In the genomic region with DNA sequence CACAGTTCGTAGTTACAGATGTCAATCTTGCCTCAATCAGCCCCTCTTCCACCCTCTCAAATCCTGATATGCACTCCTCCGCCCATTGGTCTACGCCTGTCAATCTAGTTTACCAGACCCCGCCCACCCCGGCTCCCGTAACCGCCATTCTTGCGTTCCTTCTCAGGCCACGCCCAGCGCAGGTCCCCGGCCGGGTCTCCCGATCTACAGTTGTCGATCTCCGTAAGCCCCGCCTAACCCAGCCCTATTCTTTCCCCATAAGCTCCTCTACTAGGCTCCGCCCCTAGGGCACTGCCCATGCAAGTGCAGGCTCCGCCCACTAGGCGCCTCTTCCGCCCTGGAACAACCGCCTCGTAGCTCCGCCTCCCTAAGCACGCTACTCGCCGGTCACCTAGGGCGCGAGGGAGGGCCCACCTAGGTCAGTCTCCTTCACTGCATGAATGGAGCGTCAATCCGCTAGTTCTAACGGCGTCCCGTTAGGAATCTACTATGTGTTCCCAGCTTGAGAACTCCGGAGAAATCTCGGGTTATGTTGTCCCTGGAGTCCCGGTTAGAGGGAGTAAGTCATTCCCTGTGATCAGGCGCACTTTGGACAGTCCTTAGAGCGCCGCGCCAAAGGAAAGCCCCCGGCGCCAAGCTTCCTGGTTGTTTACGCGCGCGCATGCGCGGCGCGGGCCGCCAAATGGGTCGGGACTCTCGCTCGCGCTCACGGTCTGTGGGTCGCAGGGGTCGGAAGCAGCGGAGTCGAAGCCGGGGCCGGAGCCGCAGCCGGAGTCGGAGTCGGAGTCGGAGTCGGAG, we compare ENCODE assay signal across 8 mouse cellular contexts. TPM values are rescaled to one million over a fixed set of nuclear protein-coding genes. Genes with fewer than 3 reads are reported as not detected.
DNase-seq lines count a peak whose midpoint lies in the region; ATAC-seq lines count a peak whose summit lies in the region.

A gene (plus strand): TSS at position 554 of the 798 bp plus-strand sequence.

- H3K4me3 ChIP-seq in hindbrain, embryonic 16.5 days (ENCODE audit: low read length), result peak within 1 kb of the TSS; percentile 94
- peak within 1 kb of the TSS; percentile 75 for H3K4me3 ChIP-seq in macrophage (ENCODE audit: inconsistent target)

- WGBS in hindbrain, embryonic 16.5 days, result under 1% methylated on average over 64 of the region's 68 CpGs
- WGBS in macrophage (ENCODE audit: missing documents), result under 1% methylated on average over 57 of the region's 68 CpGs

- no peaks in the 10 kb centered on the region for H3K9me3 ChIP-seq in hindbrain, embryonic 16.5 days (ENCODE audit: control insufficient read depth, low read length)

- peak; percentile 100 for DNase-seq in WW6 (ENCODE audit: low read depth, low spot score)
- peak; percentile 93 to 99 for DNase-seq in cerebellum, postnatal 4 days (ENCODE audit: low spot score in 2 of 2)
- peak; percentile 100 for DNase-seq in gastrocnemius, adult 18-20 months (ENCODE audit: low spot score)
- DNase-seq in left cerebral cortex, adult 18-20 months (ENCODE audit: low spot score in 2 of 2), result peak; percentile 97 to 98
- peak; percentile 100 for DNase-seq in right cerebral cortex, adult 18-20 months
- DNase-seq in urinary bladder, postnatal 10 days (ENCODE audit: low spot score), result peak; percentile 97

- H3K9ac ChIP-seq in hindbrain, embryonic 16.5 days (ENCODE audit: low read depth, low read length), result peak within 1 kb of the TSS; percentile 89

- peak within 1 kb of the TSS; percentile 93 for H3K27ac ChIP-seq in hindbrain, embryonic 16.5 days (ENCODE audit: low read depth, low read length)
- H3K27ac ChIP-seq in macrophage, result peak within 1 kb of the TSS; percentile 93

- peak within 1 kb of the TSS; percentile 90 for H3K4me2 ChIP-seq in hindbrain, embryonic 16.5 days (ENCODE audit: low read length)

- H3K36me3 ChIP-seq in hindbrain, embryonic 16.5 days (ENCODE audit: control insufficient read depth, insufficient read depth, low read length), result peaks cover 54% of the 10 kb centered on the region
- peaks cover 44% of the 10 kb centered on the region for H3K36me3 ChIP-seq in macrophage (ENCODE audit: inconsistent target)

- H3K27me3 ChIP-seq in hindbrain, embryonic 16.5 days (replicated peaks; ENCODE audit: control insufficient read depth, insufficient read depth, low read length), result no peaks in the 10 kb centered on the region

- ATAC-seq in hindbrain, embryonic 16.5 days, result peak; percentile 95

- peaks cover 22% of the 10 kb centered on the region for H3K4me1 ChIP-seq in hindbrain, embryonic 16.5 days (ENCODE audit: control insufficient read depth, insufficient read depth, low read depth, low read length)

- H3K79me2 ChIP-seq in macrophage (ENCODE audit: inconsistent target), result peaks cover 27% of the 10 kb centered on the region

RNA-seq across cellular contexts. Expression of the gene that starts here (rescaled TPM):
- total RNA-seq in gastrocnemius, adult 18-20 months (2021), result 10 to 100 TPM; 10.1 to 10.9 TPM
- 26.3 and 30.6 TPM in 2 replicates for polyA plus RNA-seq in hindbrain, embryonic 16.5 days (2015; fragmentation: Nextera tagmentation; extraction: Ambion mirVana)
- 10 to 100 TPM; 30.5 to 34.6 TPM for total RNA-seq in left cerebral cortex, adult 18-20 months (2021)
- 10 to 100 TPM in 25 of 26 experiments, 1 to 10 TPM in 1; 9.3 to 34.2 (median 20.3) TPM for total RNA-seq in macrophage (2018; cell fraction: chromatin; rRNA removed)
- total RNA-seq in macrophage (2018; cell fraction: cytosol; rRNA removed), result 10 to 100 TPM; 10.7 to 19.0 (median 16.9) TPM
- 10 to 100 TPM; 10.9 to 30.3 (median 17.6) TPM for total RNA-seq in macrophage (2018; cell fraction: nucleus; rRNA removed)
- polyA plus RNA-seq in macrophage (2018), result 14.4 to 21.3 TPM (median 15.1 TPM) in 3 replicates

Comparison
In these comparisons a context has a peak if more than half of its experiments do, and no peak if none do; other contexts are left out.
1. Peak in every context shown above with its lines: DNase-seq, ATAC-seq, H3K4me3 ChIP-seq and H3K27ac ChIP-seq.